Mouse (Mus musculus): Measurements from ENCODE around the gene Il10. TPM values are rescaled to one million over a fixed set of nuclear protein-coding genes. Genes with fewer than 3 reads are reported as not detected.

Gene Il10
- total RNA-seq, 2 experiments from 2014 or later: not detected

DNA sequence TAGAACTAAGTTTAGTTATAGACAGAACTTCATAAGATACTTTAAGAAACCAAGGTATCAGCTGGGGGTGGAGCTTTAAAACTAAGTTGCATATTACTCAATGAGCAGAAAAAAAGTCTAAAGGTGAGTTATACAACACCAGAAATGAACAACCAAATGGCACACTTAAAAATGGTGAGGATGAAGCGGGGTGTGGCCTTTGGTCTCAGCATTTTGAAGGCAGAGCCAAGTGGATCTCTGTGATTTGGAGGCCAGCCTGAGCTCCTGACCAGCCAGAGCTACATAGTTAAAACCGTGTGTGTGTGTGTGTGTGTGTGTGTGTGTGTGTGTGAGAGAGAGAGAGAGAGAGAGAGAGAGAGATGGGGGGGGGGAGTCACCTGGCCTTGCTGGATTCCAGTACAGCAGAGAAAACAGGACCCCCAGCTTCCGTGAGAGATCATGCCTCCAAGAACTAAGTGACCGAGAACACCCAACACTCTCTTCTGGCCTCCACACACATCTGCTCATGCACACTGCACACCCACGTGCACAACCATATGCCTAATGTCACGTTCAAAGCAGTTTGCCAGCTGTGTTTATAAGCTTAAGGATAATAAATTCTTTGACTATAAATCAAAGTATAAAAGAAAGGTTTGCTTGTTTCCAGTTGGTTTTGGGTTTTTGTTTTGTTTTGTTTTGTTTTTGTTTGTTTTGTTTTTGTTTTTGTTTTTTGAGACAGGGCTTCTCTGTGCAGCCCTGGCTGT is 28.6 kb downstream of the Il10 start:
- intact Hi-C loops (cut with DNase I): loop anchor here (10.0 kb wide), 1 partner anchor 353 kb away; no protein-coding TSS in a partner anchor
- DNase-seq: no peak

DNA sequence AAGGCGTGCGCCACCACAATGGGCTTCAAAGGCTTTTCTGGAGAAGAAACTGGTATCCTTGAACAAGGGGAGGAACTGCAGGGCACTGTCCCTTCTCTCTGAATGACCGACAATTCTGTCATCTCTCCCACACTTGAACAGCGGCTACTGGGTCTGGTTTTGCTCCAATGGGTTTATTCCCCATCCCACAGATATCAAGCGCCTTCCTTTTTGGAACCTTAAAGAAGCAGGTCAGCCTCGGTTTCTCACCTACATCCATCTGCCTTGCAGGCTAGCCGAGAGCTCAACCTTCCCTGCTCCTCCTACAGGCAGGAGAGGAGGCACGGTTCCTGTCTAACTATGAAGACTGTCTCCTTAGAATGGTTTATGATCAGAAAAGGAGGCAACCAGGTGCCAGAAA is 29.3 kb downstream of the Il10 start:
- intact Hi-C loops (cut with DNase I): loop anchor here (10.0 kb wide), 1 partner anchor 354 kb away; no protein-coding TSS in a partner anchor
- no peak for DNase-seq

GRCm38 (mm10) chr1:131049361-131049806 is 29.7 kb downstream of the Il10 start:
- no peak for DNase-seq
- intact Hi-C loops (cut with DNase I): loop anchor here (10.0 kb wide), 1 partner anchor 355 kb away; no protein-coding TSS in a partner anchor

- intact Hi-C loops (cut with DNase I): loop anchor here (10.0 kb wide), 1 partner anchor 505 kb away; no protein-coding TSS in a partner anchor
- no peak for DNase-seq
Observed at GRCm38 (mm10) chr1:131050011-131050410, 30.4 kb downstream of the Il10 start.

- intact Hi-C loops (cut with DNase I): loop anchor here (10.0 kb wide), 1 partner anchor 506 kb away; no protein-coding TSS in a partner anchor
- no peak for DNase-seq
Observed at GRCm38 (mm10) chr1:131050617-131051016, 31.0 kb downstream of the Il10 start.

- DNase-seq: no peak
- intact Hi-C loops (cut with DNase I): loop anchor here (10.0 kb wide), 1 partner anchor 506 kb away; no protein-coding TSS in a partner anchor
Observed at GRCm38 (mm10) chr1:131051073-131051472, 31.4 kb downstream of the Il10 start.

GRCm38 (mm10) chr1:131053239-131053638 is 33.6 kb downstream of the Il10 start:
- intact Hi-C loops (cut with DNase I): loop anchor here (1.0 to 10.0 kb wide), 3 partner anchors 66 to 508 kb away; no protein-coding TSS in a partner anchor
- peak; percentile 42 to 55 for DNase-seq

- intact Hi-C loops (cut with DNase I): loop anchor here (1.0 to 10.0 kb wide), 3 partner anchors 67 to 509 kb away; no protein-coding TSS in a partner anchor
- DNase-seq: no peak
Observed at GRCm38 (mm10) chr1:131053656-131054055, 34.0 kb downstream of the Il10 start.

DNA sequence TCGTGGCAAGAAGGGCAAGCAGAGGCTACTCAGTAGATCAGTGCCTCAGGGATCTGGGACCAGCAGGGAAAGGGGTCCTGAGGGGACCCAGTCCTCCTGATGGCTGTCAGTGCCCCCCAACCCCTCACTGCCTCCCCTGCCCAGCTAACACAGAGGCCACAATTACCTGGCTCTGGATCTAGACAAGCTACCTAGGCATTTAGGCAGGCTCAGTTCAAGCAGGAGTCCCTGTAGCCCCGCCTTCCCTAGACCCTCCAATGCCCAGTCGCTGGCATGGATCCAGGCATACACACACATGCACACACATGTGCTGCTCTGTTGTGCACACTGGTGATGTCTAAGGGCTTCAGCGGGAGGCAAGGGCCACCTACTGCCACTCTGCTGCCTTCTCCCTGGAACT is 34.6 kb downstream of the Il10 start:
- intact Hi-C loops (cut with DNase I): loop anchor here (10.0 kb wide), 1 partner anchor 509 kb away; no protein-coding TSS in a partner anchor

GRCm38 (mm10) chr1:131058431-131058830 is 38.8 kb downstream of the Il10 start:
- intact Hi-C loops (cut with DNase I): loop anchor here (10.0 kb wide), 1 partner anchor 514 kb away; no protein-coding TSS in a partner anchor
- no peak for DNase-seq

More for the DNA sequence above, 34.6 kb downstream of the Il10 start:
- no peak for DNase-seq

DNA sequence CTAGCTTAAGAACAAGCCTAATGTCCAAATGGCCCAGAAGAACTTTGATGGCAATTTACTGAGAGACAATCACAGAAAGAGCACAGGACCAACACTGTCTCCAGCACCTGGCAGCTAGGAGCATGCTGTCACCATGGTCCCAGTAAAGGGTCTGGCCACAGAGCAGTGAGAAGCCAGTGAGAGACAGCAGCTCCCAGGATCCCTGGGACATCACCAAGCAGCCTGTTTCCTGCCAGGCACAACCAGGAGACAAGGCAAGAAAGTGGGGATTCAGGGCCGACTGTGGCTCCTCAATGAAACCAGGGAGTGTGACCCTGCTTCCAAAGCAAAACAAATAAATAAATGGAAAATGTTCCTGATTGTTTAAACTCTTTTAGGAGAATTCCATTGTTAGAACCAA is 39.8 kb downstream of the Il10 start:
- intact Hi-C loops (cut with DNase I): loop anchor here (10.0 kb wide), 1 partner anchor 515 kb away; no protein-coding TSS in a partner anchor
- DNase-seq: no peak

DNA sequence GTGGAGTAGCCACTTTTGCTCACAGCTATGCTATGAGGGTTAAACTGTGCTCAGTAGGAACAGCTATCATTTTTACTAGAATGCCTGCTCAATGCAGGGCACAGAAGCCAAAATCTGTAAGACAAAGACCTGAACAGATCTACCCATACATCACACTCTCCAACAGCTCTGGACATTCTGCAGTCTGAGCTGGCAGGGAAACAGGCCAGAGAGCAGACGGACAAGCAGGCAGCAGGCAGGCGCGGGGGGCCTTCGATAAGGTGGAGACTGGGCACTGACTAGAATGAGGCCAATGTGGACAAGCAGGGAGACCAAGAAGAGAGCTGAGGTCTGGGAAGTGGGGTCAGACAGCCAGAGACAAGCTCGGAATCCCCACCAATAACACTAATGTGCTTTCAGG is 40.2 kb downstream of the Il10 start:
- intact Hi-C loops (cut with DNase I): loop anchor here (2.0 to 10.0 kb wide), 2 partner anchors 37 to 515 kb away; partner anchors contain the start of gene Mapkapk2
- no peak for DNase-seq

GRCm38 (mm10) chr1:131060290-131061253 is 40.9 kb downstream of the Il10 start:
- intact Hi-C loops (cut with DNase I): loop anchor here (2.0 kb wide), 1 partner anchor 36 kb away; the partner anchor contains the start of gene Mapkapk2
- DNase-seq: peak; percentile 52 to 55

DNA sequence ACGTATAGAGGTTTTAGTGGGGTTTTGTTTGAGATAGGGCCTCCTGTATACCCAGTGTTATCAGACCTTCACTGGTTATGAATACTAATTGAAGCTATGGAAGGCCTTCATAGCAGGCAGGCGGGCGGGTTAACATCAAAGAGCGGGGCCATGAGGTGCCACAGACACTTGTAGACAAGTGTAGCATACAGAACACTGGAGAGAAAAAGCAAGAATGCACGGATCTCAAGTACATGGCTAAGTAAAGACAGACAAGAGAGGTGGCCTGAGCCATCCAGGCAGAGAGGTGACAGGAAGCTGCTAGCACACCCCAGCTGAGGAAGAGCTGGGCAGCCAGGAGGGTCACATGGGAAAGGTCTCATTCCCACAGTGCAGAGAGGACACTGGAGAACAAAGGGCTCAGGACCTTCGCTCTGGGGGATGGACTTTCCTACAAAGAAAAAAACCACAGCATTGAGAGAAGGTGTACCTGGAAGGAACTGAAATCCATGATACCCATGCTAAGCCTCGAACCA is 42.2 kb downstream of the Il10 start:
- peak in 1 of 2 experiments; percentile 12 for DNase-seq
- intact Hi-C loops (cut with DNase I): loop anchor here (2.0 kb wide), 1 partner anchor 35 kb away; the partner anchor contains the start of gene Mapkapk2

DNA sequence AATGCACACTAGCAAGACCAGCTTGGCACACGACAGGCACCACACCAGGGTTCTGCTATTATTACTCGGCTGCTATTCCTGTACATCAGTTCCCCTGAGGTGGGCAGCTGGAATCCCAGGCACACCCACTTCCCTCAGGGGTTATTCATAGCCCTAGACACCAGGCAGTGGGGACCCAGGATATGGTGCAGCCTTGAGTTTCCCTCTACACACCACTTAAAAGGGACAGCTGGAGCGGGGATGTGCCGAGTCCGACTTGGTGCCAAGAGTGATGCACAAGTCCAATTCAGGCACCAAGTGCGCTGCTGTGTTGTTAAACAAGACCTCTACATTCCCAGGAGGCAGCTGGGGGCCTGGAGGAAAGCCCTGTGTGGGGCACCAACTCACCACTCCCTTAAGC is 43.2 kb downstream of the Il10 start:
- DNase-seq: peak in 1 of 2 experiments; percentile 42
- intact Hi-C loops (cut with DNase I): no loop called here

- intact Hi-C loops (cut with DNase I): no loop called here
Observed at GRCm38 (mm10) chr1:131064202-131064601, 44.6 kb downstream of the Il10 start.

GRCm38 (mm10) chr1:131068011-131068727 is 48.5 kb downstream of the Il10 start:
- intact Hi-C loops (cut with DNase I): no loop called here
- peak in 1 of 2 experiments; percentile 6 for DNase-seq

More at GRCm38 (mm10) chr1:131064202-131064601, 44.6 kb downstream of the Il10 start:
- no peak for DNase-seq

GRCm38 (mm10) chr1:131069010-131069409 is 49.4 kb downstream of the Il10 start:
- intact Hi-C loops (cut with DNase I): no loop called here

GRCm38 (mm10) chr1:131072376-131072990 is 52.8 kb downstream of the Il10 start:
- no peak for DNase-seq
- intact Hi-C loops (cut with DNase I): no loop called here

More at GRCm38 (mm10) chr1:131069010-131069409, 49.4 kb downstream of the Il10 start:
- peak in 1 of 2 experiments; percentile 15 for DNase-seq

Measured in heart, postnatal 36 days (tissue).